Mouse (Mus musculus): ENCODE measurements at regions not wholly inside any gene's neighbourhood (a gene's known extent, or its start where the extent isn't known, plus 50 kb on each side); places are given as distances from the start of the nearest gene placed in this dataset.
A peak's percentile ranks its signal among the peaks of the same experiment; 100 is the strongest.

DNA sequence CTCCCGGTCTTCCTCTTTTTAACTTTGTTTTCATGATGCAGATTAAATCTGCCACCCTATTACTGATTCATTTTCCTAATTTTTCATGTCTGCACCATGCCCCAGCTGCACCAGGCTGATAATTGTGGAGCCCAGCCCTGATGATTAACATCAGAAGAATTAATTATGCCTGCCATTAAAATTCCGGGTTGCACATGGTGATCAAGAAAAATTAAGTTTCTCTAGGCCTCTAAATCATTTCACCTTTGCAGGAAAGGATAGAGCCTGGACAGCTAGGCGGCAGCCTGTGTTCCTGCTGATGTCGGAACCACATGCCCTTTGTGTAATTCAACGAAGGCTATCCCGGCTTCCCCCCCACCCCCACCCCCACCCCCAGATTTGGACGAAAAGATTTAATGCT lies 233.7 kb upstream of the Hnrnpa3 start:
- H3K9me3 ChIP-seq = no peaks in the 10 kb centered on the region
- H3K36me3 ChIP-seq (replicated peaks) = no peaks in the 10 kb centered on the region
- no peak overlapping the region for H3K4me3 ChIP-seq
- no peak for DNase-seq (ENCODE audit: extremely low spot score, low spot score)
- peaks cover 45% of the 10 kb centered on the region for H3K4me1 ChIP-seq
- H3K27ac ChIP-seq = peak overlapping the region; percentile 74
- H3K27me3 ChIP-seq (ENCODE audit: poor library complexity, severe bottlenecking) = no peaks in the 10 kb centered on the region
- WGBS = 47% methylated on average over 7 of the region's 7 CpGs

GRCm38 (mm10) chr2:75425791-75426190 lies 233.3 kb upstream of the Hnrnpa3 start:
- no peak for DNase-seq (ENCODE audit: extremely low spot score, low spot score)
- H3K4me1 ChIP-seq = peaks cover 41% of the 10 kb centered on the region
- no peak overlapping the region for H3K4me3 ChIP-seq
- WGBS = 78% methylated on average over 9 of the region's 9 CpGs
- H3K27ac ChIP-seq = peak overlapping the region; percentile 74
- no peaks in the 10 kb centered on the region for H3K36me3 ChIP-seq (replicated peaks)
- H3K9me3 ChIP-seq = no peaks in the 10 kb centered on the region
- no peaks in the 10 kb centered on the region for H3K27me3 ChIP-seq (ENCODE audit: poor library complexity, severe bottlenecking)

DNA sequence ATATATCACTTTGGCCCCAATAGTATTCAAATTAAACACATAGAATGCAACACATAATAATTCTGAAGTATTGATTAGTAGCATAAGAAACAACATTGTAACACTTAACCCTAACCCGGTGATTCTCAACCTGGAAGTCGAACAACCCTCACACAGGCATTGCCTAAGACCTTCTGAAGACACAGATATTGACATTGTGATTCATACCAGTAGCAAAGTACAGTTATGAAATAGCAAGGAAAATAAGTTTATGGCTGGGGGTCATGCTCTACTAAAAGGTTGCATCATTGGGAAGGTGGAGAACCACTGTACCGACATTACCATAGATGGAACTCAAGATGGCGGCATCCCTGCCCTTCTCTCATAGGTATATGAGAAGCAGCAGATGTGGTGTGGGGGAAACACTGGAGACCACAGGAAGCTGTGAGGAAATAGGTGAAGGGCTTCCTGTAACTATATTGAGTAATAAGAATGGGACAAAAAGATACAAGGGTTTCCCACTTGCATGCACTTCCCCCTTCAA lies 231.1 kb upstream of the Hnrnpa3 start:
- Histone ChIP-seq H3K27ac (no peak overlapping the region), H3K36me3 (replicated peaks) (no peaks in the 10 kb centered on the region), H3K4me1 (peaks cover 33% of the 10 kb centered on the region), H3K4me3 (no peak overlapping the region), H3K27me3 (ENCODE audit: poor library complexity, severe bottlenecking) (no peaks in the 10 kb centered on the region), H3K9me3 (no peaks in the 10 kb centered on the region)
- 96% methylated on average over 4 of the region's 4 CpGs for whole genome bisulfite sequencing
- DNase-seq (ENCODE audit: extremely low spot score, low spot score) = no peak

- Histone ChIP-seq H3K27me3 (ENCODE audit: poor library complexity, severe bottlenecking) (no peaks in the 10 kb centered on the region), H3K9me3 (no peaks in the 10 kb centered on the region), H3K4me3 (no peak overlapping the region), H3K4me1 (peaks cover 9% of the 10 kb centered on the region), H3K36me3 (replicated peaks) (no peaks in the 10 kb centered on the region), H3K27ac (no peak overlapping the region)
- WGBS = 89% methylated on average over 4 of the region's 4 CpGs
- DNase-seq (ENCODE audit: extremely low spot score, low spot score) = no peak
Measured at GRCm38 (mm10) chr2:75430161-75430940, 228.7 kb upstream of the Hnrnpa3 start.

DNA sequence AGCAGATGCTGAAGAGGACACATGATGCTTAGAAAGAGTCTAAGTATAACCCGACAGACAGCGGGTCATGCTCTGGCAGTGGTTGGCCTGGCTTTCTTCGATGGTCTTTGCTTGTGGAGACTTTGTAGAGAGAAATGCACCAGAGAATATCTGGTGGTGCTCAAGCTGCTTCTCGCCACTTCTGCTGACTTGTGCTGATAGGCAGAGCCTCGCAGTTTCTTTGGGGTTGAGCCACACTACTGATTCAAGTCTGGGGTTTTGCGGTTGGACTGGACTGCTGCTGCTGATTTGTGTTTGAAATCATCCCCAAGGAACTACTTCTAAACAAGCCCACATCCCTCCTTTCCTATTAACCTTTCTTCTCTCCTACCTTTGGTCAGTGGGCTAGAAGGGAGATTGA lies 227.1 kb upstream of the Hnrnpa3 start:
- Histone ChIP-seq H3K27me3 (ENCODE audit: poor library complexity, severe bottlenecking) (no peaks in the 10 kb centered on the region), H3K9me3 (no peaks in the 10 kb centered on the region), H3K4me3 (no peak overlapping the region), H3K4me1 (no peaks in the 10 kb centered on the region), H3K36me3 (replicated peaks) (no peaks in the 10 kb centered on the region), H3K27ac (no peak overlapping the region)
- no peak for DNase-seq (ENCODE audit: extremely low spot score, low spot score)
- 89% methylated on average over 6 of the region's 6 CpGs for WGBS

GRCm38 (mm10) chr2:75434521-75434920 lies 224.5 kb upstream of the Hnrnpa3 start:
- 94% methylated on average over 17 of the region's 17 CpGs for WGBS
- no peak overlapping the region for H3K27ac ChIP-seq

DNA sequence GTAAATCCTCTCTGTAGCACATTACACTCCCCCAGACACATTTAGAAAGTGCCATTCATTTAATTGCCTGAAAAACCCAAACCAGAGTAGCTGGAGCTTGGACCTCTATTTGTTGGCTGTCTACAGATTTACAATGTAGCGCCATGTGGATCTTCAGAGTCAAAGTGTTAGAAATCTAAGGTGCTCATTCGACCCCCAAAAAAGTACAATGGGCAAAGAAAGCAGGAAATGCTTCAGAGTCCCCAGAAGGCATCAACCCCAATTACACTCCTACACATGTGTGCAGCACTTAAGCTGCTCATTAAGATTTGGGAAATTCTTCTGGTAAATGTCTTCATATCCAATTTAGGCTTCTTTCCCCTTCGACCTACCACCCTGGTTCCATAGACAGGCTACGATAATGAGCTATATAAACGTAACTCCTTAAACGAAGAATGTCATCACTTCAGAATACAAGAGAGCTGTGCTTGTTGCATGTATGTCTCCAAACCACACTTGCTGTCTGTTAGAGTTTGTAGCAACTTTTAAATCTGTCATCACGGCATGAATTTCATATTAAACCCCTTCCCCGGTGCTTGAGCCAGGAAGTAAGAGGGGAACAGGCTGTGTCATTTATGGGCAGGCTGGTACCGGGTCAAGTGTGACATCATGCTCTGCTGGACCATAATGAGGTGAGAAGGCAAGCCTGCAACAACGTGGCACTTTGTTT lies 219.4 kb upstream of the Hnrnpa3 start:
- 88% methylated on average over 10 of the region's 10 CpGs for WGBS

More at GRCm38 (mm10) chr2:75434521-75434920, 224.5 kb upstream of the Hnrnpa3 start:
- no peaks in the 10 kb centered on the region for H3K36me3 ChIP-seq (replicated peaks)
- no peak overlapping the region for H3K4me3 ChIP-seq
- DNase-seq (ENCODE audit: extremely low spot score, low spot score) = no peak
- peaks cover 3% of the 10 kb centered on the region; the same call in 1 of the 2 replicates for H3K4me1 ChIP-seq
- no peaks in the 10 kb centered on the region for H3K27me3 ChIP-seq (ENCODE audit: poor library complexity, severe bottlenecking)
- H3K9me3 ChIP-seq = no peaks in the 10 kb centered on the region

GRCm38 (mm10) chr2:75442632-75443031 lies 216.4 kb upstream of the Hnrnpa3 start:
- H3K27ac ChIP-seq = no peak overlapping the region
- H3K9me3 ChIP-seq = no peaks in the 10 kb centered on the region
- no peak overlapping the region for H3K4me3 ChIP-seq
- no peaks in the 10 kb centered on the region for H3K36me3 ChIP-seq (replicated peaks)
- no peaks in the 10 kb centered on the region for H3K27me3 ChIP-seq (ENCODE audit: poor library complexity, severe bottlenecking)
- 68% methylated on average over 1 of the region's 1 CpGs for WGBS
- peaks cover 23% of the 10 kb centered on the region for H3K4me1 ChIP-seq
- DNase-seq (ENCODE audit: extremely low spot score, low spot score) = no peak

More for the DNA sequence above, 219.4 kb upstream of the Hnrnpa3 start:
- H3K36me3 ChIP-seq (replicated peaks) = no peaks in the 10 kb centered on the region
- H3K27me3 ChIP-seq (ENCODE audit: poor library complexity, severe bottlenecking) = no peaks in the 10 kb centered on the region
- H3K9me3 ChIP-seq = no peaks in the 10 kb centered on the region
- no peak overlapping the region for H3K27ac ChIP-seq
- H3K4me3 ChIP-seq = no peak overlapping the region
- H3K4me1 ChIP-seq = peaks cover 23% of the 10 kb centered on the region
- no peak for DNase-seq (ENCODE audit: extremely low spot score, low spot score)

DNA sequence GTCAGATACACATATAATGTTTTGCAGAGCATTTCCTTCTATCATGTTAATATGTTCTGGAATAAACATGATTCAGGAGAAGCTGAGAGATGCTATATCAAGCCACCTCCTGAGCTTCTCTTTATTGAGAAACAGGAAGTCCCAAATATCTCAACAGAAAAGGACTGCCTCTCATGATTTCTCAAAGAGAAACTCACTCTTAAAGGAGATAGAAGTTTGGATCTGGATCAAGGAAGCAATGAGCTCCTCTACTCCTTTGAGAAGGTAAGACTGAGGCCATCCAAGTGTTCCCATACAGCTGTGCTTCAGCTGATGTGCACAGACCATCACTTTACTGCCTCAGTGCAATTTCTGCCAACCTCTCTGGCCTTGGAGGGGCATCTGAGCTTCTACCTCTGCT lies 213.9 kb upstream of the Hnrnpa3 start:
- H3K4me3 ChIP-seq = no peak overlapping the region
- no peaks in the 10 kb centered on the region for H3K9me3 ChIP-seq
- H3K36me3 ChIP-seq (replicated peaks) = no peaks in the 10 kb centered on the region
- DNase-seq (ENCODE audit: extremely low spot score, low spot score) = no peak
- no peak overlapping the region for H3K27ac ChIP-seq
- H3K4me1 ChIP-seq = peaks cover 19% of the 10 kb centered on the region
- no peaks in the 10 kb centered on the region for H3K27me3 ChIP-seq (ENCODE audit: poor library complexity, severe bottlenecking)

DNA sequence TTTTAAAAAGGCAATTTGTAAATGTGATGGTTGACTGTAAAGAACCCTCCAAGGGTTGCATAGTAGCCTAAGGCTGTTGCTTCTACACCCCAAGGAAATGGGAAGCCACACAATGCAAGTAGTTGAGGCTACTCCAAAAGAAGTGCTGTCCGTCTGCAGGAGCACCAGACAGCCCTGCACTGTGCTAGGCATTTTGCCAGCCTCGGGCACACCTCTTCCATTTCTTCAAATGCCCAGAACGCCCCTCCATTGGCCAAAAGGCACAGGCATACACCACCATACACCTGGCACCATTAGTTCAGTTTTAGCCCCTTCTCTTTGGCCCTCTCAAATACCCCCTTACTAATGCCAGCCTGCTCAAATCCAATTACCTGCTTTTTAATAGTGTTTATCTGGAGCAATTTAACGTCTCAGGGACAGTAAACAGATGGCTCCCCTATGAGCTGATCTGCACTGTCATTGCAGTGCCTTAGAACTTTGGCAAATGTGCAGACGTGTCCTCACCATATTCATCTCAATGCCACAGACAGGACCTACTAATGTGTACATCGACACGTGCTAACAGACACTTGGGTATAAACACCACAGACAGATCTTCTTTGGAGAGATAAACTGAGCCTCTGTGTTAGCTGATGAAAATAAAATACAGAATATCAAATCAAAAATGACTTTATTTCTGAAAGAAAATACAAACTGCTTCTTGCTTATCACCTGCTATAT lies 211.9 kb upstream of the Hnrnpa3 start:
- Histone ChIP-seq H3K4me3 (no peak overlapping the region), H3K9me3 (no peaks in the 10 kb centered on the region), H3K4me1 (peaks cover 14% of the 10 kb centered on the region), H3K36me3 (replicated peaks) (no peaks in the 10 kb centered on the region), H3K27ac (no peak overlapping the region), H3K27me3 (ENCODE audit: poor library complexity, severe bottlenecking) (no peaks in the 10 kb centered on the region)
- DNase-seq (ENCODE audit: extremely low spot score, low spot score) = no peak
- 88% methylated on average over 7 of the region's 7 CpGs for WGBS

- Histone ChIP-seq H3K4me3 (no peak overlapping the region), H3K9me3 (no peaks in the 10 kb centered on the region), H3K27me3 (ENCODE audit: poor library complexity, severe bottlenecking) (no peaks in the 10 kb centered on the region), H3K36me3 (replicated peaks) (no peaks in the 10 kb centered on the region), H3K27ac (no peak overlapping the region), H3K4me1 (peaks cover 3% of the 10 kb centered on the region)
- no peak for DNase-seq (ENCODE audit: extremely low spot score, low spot score)
- WGBS = 83% methylated on average over 5 of the region's 5 CpGs
Measured at GRCm38 (mm10) chr2:75448221-75448620, 210.8 kb upstream of the Hnrnpa3 start.

DNA sequence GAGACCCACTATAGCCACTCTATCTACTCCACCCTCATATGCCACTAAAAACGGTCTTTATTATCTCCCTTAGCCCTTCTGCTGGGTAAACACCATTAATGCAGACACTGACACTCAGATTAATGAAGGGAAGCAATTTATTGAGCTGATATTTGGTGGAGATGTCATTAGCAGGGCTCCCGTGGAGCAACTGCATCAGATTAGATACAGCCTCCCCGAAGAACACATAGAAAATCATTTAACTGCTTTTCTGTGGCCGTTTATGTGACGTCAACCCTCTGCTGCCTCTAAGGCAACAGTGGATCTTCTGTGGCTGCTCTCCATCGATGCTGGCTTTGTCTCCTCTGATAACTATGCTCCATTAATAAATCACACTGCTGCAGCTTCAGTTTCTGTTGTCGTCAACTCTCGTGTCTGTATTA lies 207.2 kb upstream of the Hnrnpa3 start:
- 89% methylated on average over 8 of the region's 8 CpGs for WGBS
- no peaks in the 10 kb centered on the region for H3K36me3 ChIP-seq (replicated peaks)
- H3K4me3 ChIP-seq = no peak overlapping the region
- H3K27ac ChIP-seq = no peak overlapping the region
- no peak for DNase-seq (ENCODE audit: extremely low spot score, low spot score)
- no peaks in the 10 kb centered on the region for H3K9me3 ChIP-seq
- no peaks in the 10 kb centered on the region for H3K4me1 ChIP-seq
- H3K27me3 ChIP-seq (ENCODE audit: poor library complexity, severe bottlenecking) = no peaks in the 10 kb centered on the region

All from forebrain, embryonic 10.5 days (tissue).